28 mouse cellular contexts compared by ENCODE assay signal in the genomic region with DNA sequence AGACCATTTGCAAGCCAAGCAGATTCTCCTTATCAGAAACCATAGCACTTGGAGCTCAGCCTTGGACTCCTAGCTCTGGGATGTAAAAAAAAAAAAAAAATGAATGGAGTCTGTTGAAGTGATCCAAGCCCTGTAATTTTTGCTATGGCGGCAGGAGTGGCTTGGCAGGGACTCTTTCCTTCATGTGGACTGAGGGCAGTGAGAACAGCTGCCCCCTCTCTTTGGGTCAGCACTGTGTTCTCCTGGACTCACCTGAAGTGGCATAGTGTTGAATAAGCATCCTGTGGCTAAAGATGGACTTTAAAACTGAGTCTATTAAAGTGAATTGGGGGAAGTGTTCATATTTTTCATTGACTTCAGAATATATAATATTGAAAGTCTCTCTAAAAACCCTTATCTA. TPM values are rescaled to one million over a fixed set of nuclear protein-coding genes. Genes with fewer than 3 reads are reported as not detected.
DNase-seq lines count a peak whose midpoint lies in the region; ATAC-seq and TF ChIP-seq lines count a peak whose summit lies in the region.
"Had no signal": no experiment of that assay in that cellular context is flagged by ENCODE, and none has a peak within 500 bp of the region (broad histone marks: within the 10 kb centered on the region; RNA-seq: fewer than 3 reads in every experiment).

No protein-coding gene starts in this region.

- TF ChIP-seq CTCF in heart, postnatal 0 days (IDR thresholded peaks at IDR 0.05; ENCODE audit: low read depth), result no peak

- no peak overlapping the region for H3K4me3 ChIP-seq in heart, embryonic 12.5 days
- no peak overlapping the region for H3K4me3 ChIP-seq in heart, postnatal 0 days (ENCODE audit: low read depth, low read length)
- no peak overlapping the region for H3K4me3 ChIP-seq in kidney, embryonic 14.5 days (ENCODE audit: low read length)
- no peak overlapping the region for H3K4me3 ChIP-seq in midbrain, embryonic 16.5 days (ENCODE audit: low read depth, low read length)
- H3K4me3 ChIP-seq: embryonic facial prominence, embryonic 12.5 days; hindbrain, embryonic 10.5 days; hindbrain, embryonic 15.5 days; limb, embryonic 10.5 days; limb, embryonic 15.5 days; liver, embryonic 13.5 days; megakaryocyte, embryonic 14.5 days; midbrain, embryonic 12.5 days; neural tube, embryonic 13.5 days had no signal

- 44% methylated on average over 1 of the region's 1 CpGs for WGBS in heart, embryonic 12.5 days
- 44% methylated on average over 1 of the region's 1 CpGs for WGBS in heart, postnatal 0 days
- WGBS in kidney, embryonic 14.5 days, result 83% methylated on average over 1 of the region's 1 CpGs
- WGBS in midbrain, embryonic 16.5 days, result 88% methylated on average over 1 of the region's 1 CpGs

- TF ChIP-seq EP300 in heart, postnatal 0 days (IDR thresholded peaks at IDR 0.05; ENCODE audit: low read depth), result no peak

- ATAC-seq in heart, embryonic 12.5 days (ENCODE audit: insufficient number of reproducible peaks, low FRiP score), result no peak
- no peak for ATAC-seq in heart, postnatal 0 days (ENCODE audit: insufficient read depth, low read depth)
- no peak for ATAC-seq in kidney, embryonic 14.5 days (ENCODE audit: low FRiP score, low TSS enrichment)
- ATAC-seq in midbrain, embryonic 16.5 days, result no peak
- ATAC-seq: forebrain, embryonic 14.5 days; inflammation-experienced regulatory T-cells, adult 6 months had no signal

- H3K9ac ChIP-seq in heart, embryonic 12.5 days, result no peak overlapping the region
- no peak overlapping the region for H3K9ac ChIP-seq in heart, postnatal 0 days (replicated peaks; ENCODE audit: low read depth, low read length)
- H3K9ac ChIP-seq in kidney, embryonic 14.5 days (ENCODE audit: low read depth, low read length), result no peak overlapping the region
- H3K9ac ChIP-seq in midbrain, embryonic 16.5 days (ENCODE audit: low read depth, low read length), result no peak overlapping the region
- H3K9ac ChIP-seq: embryonic facial prominence, embryonic 12.5 days; hindbrain, embryonic 15.5 days; limb, embryonic 15.5 days; liver, embryonic 13.5 days; midbrain, embryonic 12.5 days; neural tube, embryonic 13.5 days had no signal

- H3K27ac ChIP-seq in heart, embryonic 12.5 days (ENCODE audit: poor library complexity, severe bottlenecking), result peak overlapping the region; percentile 85
- peak overlapping the region; percentile 80 for H3K27ac ChIP-seq in heart, postnatal 0 days (ENCODE audit: low read depth)
- H3K27ac ChIP-seq in kidney, embryonic 14.5 days (ENCODE audit: low read depth, low read length), result no peak overlapping the region
- no peak overlapping the region for H3K27ac ChIP-seq in midbrain, embryonic 16.5 days (ENCODE audit: low read length)
- H3K27ac ChIP-seq: hindbrain, embryonic 10.5 days; hindbrain, embryonic 15.5 days; limb, embryonic 10.5 days; liver, embryonic 13.5 days; midbrain, embryonic 12.5 days; neural tube, embryonic 13.5 days had no signal

- no peak overlapping the region for H3K4me2 ChIP-seq in heart, embryonic 12.5 days
- H3K4me2 ChIP-seq in heart, postnatal 0 days (ENCODE audit: low read depth, low read length), result no peak overlapping the region
- H3K4me2 ChIP-seq in kidney, embryonic 14.5 days (replicated peaks; ENCODE audit: low read depth, low read length), result no peak overlapping the region
- H3K4me2 ChIP-seq in midbrain, embryonic 16.5 days (ENCODE audit: low read length), result no peak overlapping the region
- H3K4me2 ChIP-seq: embryonic facial prominence, embryonic 12.5 days; hindbrain, embryonic 15.5 days; limb, embryonic 15.5 days; liver, embryonic 13.5 days; midbrain, embryonic 12.5 days; neural tube, embryonic 13.5 days had no signal

- H3K27me3 ChIP-seq in heart, embryonic 12.5 days (replicated peaks), result no peaks in the 10 kb centered on the region
- no peaks in the 10 kb centered on the region for H3K27me3 ChIP-seq in heart, postnatal 0 days (ENCODE audit: control insufficient read depth, insufficient read depth, low read length)
- H3K27me3 ChIP-seq in kidney, embryonic 14.5 days (ENCODE audit: control insufficient read depth, insufficient read depth, low read length), result 0 out of 2 replicates have a peak, but pooled peaks cover 5% of the 10 kb centered on the region
- no peaks in the 10 kb centered on the region for H3K27me3 ChIP-seq in midbrain, embryonic 16.5 days (ENCODE audit: control insufficient read depth, insufficient read depth, low read depth, low read length)
- H3K27me3 ChIP-seq: embryonic facial prominence, embryonic 12.5 days; hindbrain, embryonic 15.5 days; limb, embryonic 15.5 days; liver, embryonic 13.5 days; megakaryocyte, embryonic 14.5 days; midbrain, embryonic 12.5 days; neural tube, embryonic 13.5 days had no signal

- no peaks in the 10 kb centered on the region for H3K36me3 ChIP-seq in heart, embryonic 12.5 days
- no peaks in the 10 kb centered on the region for H3K36me3 ChIP-seq in heart, postnatal 0 days (replicated peaks; ENCODE audit: control insufficient read depth, insufficient read depth, low read length)
- no peaks in the 10 kb centered on the region for H3K36me3 ChIP-seq in kidney, embryonic 14.5 days (ENCODE audit: control insufficient read depth, insufficient read depth, low read length)
- no peaks in the 10 kb centered on the region for H3K36me3 ChIP-seq in midbrain, embryonic 16.5 days (ENCODE audit: control insufficient read depth, insufficient read depth, low read length)
- H3K36me3 ChIP-seq: embryonic facial prominence, embryonic 12.5 days; hindbrain, embryonic 10.5 days; hindbrain, embryonic 15.5 days; limb, embryonic 10.5 days; limb, embryonic 15.5 days; liver, embryonic 13.5 days; midbrain, embryonic 12.5 days; neural tube, embryonic 13.5 days had no signal

- no peaks in the 10 kb centered on the region for H3K9me3 ChIP-seq in heart, embryonic 12.5 days (replicated peaks)
- H3K9me3 ChIP-seq in heart, postnatal 0 days (replicated peaks; ENCODE audit: control insufficient read depth, low read length), result no peaks in the 10 kb centered on the region
- no peaks in the 10 kb centered on the region for H3K9me3 ChIP-seq in kidney, embryonic 14.5 days (ENCODE audit: control insufficient read depth, low read length)
- no peaks in the 10 kb centered on the region for H3K9me3 ChIP-seq in midbrain, embryonic 16.5 days (replicated peaks; ENCODE audit: control insufficient read depth, low read length, poor library complexity, severe bottlenecking)
- H3K9me3 ChIP-seq: embryonic facial prominence, embryonic 12.5 days; hindbrain, embryonic 10.5 days; hindbrain, embryonic 15.5 days; limb, embryonic 10.5 days; limb, embryonic 15.5 days; liver, embryonic 13.5 days; megakaryocyte, embryonic 14.5 days; midbrain, embryonic 12.5 days; neural tube, embryonic 13.5 days had no signal

- DNase-seq in heart, adult 8-10 months (ENCODE audit: low spot score), result no peak
- no peak for DNase-seq in heart, postnatal 0 days (ENCODE audit: low spot score)
- no peak for DNase-seq in heart, adult 11 months
- peak; percentile 15 for DNase-seq in kidney, postnatal 10 days
- DNase-seq: adrenal gland, postnatal 25 days; B cell, adult 2 months; cerebellum, adult 11-12 months; cerebellum, adult 9-11 months; embryo, embryonic 11 days; gastrocnemius, postnatal 36 days; layer of hippocampus, postnatal 36 days; liver, embryonic 13.5 days; lung, adult 18-20 months; right cerebral cortex, postnatal 4 days; thymus, postnatal 4 days had no signal

- peaks cover 60% of the 10 kb centered on the region for H3K4me1 ChIP-seq in heart, embryonic 12.5 days (replicated peaks)
- peaks cover 40% of the 10 kb centered on the region for H3K4me1 ChIP-seq in heart, postnatal 0 days (ENCODE audit: control insufficient read depth, insufficient read depth)
- H3K4me1 ChIP-seq in kidney, embryonic 14.5 days (ENCODE audit: control insufficient read depth, insufficient read depth, low read length), result 0 out of 2 replicates have a peak, but pooled peaks cover 6% of the 10 kb centered on the region
- peaks cover 2% of the 10 kb centered on the region; the same call in 1 of the 2 replicates for H3K4me1 ChIP-seq in midbrain, embryonic 16.5 days (ENCODE audit: control insufficient read depth, insufficient read depth, low read length)
- H3K4me1 ChIP-seq: hindbrain, embryonic 15.5 days; liver, embryonic 13.5 days; midbrain, embryonic 12.5 days had no signal

RNA-seq across cellular contexts. Expression of gene P3h2, which starts 58.2 kb away (rescaled TPM):
- 16.5 and 17.7 TPM in 2 replicates for polyA plus RNA-seq in heart, embryonic 12.5 days (2016; fragmentation: Nextera tagmentation; extraction: Ambion mirVana)
- 1 to 10 TPM; 2.6 to 4.6 (median 3.6) TPM for total RNA-seq in heart, adult 8-10 months (2022)
- total RNA-seq in heart, postnatal 0 days (2014; rRNA removed; ENCODE audit: low replicate concordance), result 5.6 and 8.3 TPM in 2 replicates
- 0.74 and 0.93 TPM in 2 replicates for polyA plus RNA-seq in heart, postnatal 0 days (2015; fragmentation: Nextera tagmentation; extraction: Ambion mirVana)
- 4.5 and 9.5 TPM in 2 replicates for polyA plus RNA-seq in kidney, embryonic 14.5 days (2014; fragmentation: Nextera tagmentation; extraction: Ambion mirVana)
- polyA plus RNA-seq in midbrain, embryonic 16.5 days (2015; fragmentation: Nextera tagmentation; extraction: Ambion mirVana), result 0.62 and 0.75 TPM in 2 replicates

Comparison
In these comparisons a context has a peak if more than half of its experiments do, and no peak if none do; other contexts are left out.
1. H3K27ac ChIP-seq: peak in heart, embryonic 12.5 days (single experiment) and heart, postnatal 0 days (single experiment); none in kidney, embryonic 14.5 days (single experiment) and midbrain, embryonic 16.5 days (single experiment).